Mouse (Mus musculus) c-Kit-positive CD71-positive TER-119-negative erythroid progenitor cells, embryonic 14.5 days (primary cell): ENCODE data around the gene Hmga2.

Experiments
- DNase-seq: peaks from one replicate; pipeline ENCODE4 v3.0.0-alpha.2; 2013; ENCODE audit warnings: low read depth

The Hmga2 gene

DNA sequence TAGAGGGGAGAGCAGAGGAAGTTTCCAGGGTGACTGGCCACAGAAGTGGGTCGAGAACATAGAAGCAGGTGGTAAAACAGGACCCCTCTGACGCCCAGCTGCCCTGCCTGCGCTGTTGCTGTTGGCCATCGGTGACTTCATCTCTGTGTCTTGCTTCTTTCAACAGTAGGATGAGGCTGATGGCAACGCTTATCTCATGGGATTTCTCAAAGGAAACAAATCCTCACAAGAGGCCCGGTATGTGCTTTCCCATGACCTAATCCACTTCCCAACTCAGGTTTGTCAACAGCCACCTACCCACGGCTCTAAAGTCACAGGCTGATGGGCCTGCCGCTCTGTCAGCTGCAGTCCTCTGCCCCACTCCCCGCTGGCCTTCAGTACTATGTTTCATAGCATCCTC lies 52.3 kb downstream of the Hmga2 start:
- DNase-seq = no peak

DNA sequence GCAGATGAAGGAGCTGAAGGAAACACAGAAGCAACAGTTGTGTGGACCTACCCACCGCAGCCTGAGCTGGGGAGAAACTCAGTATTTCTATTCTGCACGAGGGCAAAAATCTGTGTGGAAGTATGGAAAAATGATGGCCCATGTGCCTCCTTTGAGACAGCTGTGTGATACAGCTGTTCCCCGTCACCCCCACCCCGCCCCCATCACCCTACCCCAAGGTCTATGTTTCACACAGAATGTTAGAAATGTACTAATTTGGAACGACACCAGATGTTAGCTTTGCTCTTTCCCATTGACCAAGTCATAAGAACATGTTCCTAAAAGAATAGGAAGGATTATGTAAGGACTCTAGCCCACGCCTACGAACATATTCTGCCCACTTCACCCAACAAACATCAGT lies 53.0 kb downstream of the Hmga2 start:
- no peak for DNase-seq

DNA sequence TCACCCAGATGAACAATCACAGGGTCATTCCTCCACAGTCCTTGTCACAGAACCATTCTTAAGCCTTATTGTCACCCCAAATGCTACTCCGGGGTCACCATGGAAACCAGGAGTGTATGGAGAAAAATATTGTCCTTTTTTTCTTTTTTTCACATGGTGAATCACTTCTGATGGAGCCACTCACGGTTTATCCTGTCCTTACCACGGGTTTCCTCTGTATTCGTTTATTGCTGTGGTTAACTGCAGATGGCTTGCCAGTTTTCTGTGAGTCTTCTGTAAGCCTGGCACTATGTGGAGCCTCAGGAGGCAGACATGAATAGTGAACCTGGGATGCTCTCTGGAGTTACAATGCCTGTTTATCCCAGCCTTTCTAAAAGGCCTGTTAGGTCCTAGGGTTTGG lies 53.4 kb downstream of the Hmga2 start:
- no peak for DNase-seq

DNA sequence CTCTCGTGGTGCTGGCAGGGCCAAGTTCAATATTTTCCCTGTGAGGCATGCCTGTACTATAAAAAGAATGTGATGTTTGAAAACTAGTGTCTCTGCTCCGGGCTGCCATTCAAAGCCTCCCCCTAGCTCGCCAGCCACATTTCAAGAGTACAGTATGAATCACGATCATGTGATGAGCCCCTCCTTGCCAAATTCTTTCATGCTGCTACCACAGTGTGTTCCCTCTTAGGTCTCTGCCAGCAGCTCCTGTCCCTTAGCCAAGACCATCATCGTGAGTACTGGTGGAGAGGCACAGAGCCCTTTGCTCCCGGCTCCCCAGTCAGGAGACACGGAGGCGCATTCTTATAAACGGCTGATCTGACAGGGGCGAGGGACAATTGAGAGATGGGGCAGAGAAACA lies 54.2 kb downstream of the Hmga2 start:
- no peak for DNase-seq

DNA sequence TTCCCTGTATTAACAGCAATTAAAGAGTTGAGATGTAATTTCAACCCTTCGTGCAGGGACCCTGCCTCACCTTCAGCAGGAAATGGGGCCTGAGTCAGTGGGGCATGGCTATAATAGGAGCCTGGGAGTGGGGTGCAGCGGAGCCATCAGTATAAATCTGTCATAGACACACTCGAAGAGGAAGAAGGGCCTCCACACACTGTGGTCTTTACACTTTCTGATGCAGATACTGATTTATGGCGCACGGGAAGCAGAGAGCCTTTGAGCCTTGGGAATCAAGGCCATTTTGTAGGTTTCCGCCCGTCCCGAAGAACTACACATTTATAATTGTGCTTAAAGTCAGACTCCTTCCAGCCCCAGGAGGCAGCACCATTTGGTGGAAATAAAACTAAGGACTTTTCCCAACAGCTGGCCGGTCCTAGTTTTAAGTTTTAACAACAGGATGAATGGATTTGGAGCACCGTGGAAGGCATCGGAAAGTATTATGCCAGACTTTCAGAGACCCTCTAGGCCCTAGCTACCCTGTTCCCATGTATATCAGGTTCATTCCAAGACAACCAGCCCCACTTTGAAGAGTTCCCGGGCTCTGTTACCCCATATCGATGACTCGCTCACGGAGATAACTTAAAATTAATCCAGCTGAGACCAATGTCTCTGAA lies 55.2 kb downstream of the Hmga2 start:
- no peak for DNase-seq

DNA sequence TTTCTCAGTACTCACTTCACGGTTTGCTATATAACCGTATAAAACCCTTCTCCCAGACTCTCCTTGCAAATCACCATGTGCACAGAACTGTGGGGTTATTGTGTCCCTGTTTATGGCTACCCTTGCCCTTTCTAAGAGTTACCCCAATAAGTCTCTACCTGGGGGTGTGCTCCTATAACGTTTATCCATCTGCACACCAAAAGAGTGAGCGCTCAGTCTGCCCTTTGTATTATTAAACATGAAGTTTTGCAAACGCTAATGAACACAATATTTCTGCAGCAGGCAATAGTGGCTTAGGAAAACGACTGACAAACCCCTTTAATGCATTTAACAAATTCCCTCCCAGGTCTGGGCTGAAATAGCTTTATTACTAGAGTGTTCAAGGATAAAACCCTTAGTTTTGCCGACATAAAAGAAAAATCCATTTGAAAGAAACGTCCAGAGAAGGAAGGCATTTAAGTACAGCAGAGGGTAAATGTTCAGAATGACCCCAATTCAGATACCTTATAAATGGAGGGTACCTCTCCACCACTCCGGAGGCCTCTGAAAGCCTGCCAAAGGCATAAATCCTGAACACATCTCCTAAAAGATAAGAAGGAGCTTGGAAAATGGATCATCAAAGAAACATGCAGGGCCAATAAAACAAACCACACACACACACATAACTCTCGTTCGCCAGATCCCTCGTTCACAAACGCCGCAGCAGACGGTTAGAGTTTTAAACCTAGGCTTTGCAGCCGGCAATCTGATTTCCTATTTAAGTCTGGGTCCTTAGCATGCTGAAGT lies 57.3 kb downstream of the Hmga2 start:
- DNase-seq = no peak

DNA sequence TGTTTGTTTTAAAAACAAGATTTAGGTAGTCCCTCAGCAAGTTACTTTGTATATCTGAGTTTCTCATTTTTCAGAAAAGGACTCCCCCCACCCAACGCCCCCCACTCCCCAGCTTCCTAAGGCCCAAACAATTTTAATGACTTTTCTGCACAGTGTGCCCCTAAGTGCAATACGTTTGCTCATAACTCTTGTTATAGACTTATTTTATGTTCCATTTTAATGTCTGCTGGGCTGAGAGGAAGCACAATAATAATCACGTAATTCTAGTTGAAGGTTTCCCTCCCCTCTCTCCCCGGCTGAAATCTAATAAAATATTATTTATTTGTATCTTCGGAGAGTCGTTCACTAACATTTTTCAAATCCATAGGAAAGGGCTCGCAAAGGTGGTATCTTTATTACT lies 58.1 kb downstream of the Hmga2 start:
- DNase-seq = no peak

DNA sequence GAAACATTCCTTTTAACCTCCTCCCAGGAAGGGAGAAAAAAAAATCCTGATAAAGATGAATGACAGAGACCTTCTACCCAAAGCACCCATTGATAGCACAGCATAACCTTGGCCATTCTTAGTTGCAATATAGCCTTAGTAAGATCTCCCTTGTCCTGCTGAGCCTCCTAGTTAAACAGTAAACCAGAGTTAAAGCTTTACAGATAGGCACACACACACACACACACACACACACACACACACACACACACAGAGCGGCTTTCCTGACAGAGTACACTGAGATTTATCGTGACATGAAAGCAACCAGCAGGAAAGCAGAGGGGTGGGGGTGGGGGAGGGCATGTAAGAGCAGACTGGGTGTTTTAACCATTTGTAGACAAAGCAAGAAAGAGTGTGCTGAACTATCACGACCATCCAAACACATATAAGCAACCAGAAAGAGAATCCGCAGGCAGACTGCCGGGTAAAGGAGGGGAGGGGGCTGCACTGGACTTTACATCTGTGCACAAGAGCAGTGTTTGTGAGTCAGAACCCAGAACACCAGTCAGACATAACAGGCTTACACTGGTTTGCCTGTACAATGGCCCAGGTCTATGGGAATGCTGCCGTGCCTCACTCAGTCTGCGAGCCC lies 58.7 kb downstream of the Hmga2 start:
- no peak for DNase-seq

DNA sequence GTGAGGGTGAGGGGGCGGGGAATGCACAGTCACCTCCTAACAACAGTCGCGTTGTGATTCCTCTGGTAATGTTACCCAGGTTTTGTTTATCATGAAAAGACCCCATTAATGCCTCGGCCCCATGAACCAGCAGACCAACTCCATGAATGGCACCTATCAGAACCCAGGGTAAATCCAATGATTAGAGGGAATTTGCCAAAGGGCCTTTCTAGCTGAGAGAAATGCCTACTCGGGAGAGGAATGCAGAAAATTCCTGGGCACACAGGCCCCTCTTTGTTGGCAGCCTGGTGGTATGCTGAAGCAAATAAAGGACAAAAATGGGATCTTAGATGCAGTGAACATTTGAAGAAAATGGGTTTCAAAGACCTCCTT lies 59.2 kb downstream of the Hmga2 start:
- no peak for DNase-seq

DNA sequence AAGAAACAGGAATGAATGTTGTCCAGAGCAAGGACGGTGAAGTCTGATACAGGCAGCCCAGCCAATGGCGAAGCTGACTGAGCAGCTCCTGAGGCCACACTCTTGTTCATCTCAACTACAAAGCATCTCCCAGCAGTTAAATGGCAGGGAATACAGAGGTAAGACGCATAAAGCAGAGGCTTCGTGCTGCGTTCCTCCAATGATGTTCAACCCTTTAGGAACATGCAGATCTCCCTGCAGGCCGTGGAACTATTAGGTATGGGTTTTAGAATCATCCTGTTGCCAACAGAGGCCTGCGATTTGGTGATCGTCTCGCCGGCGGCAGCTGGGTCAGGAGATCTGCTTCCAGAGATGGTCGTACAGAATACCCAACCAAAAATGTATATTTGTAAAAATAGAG lies 59.6 kb downstream of the Hmga2 start:
- DNase-seq = no peak

DNA sequence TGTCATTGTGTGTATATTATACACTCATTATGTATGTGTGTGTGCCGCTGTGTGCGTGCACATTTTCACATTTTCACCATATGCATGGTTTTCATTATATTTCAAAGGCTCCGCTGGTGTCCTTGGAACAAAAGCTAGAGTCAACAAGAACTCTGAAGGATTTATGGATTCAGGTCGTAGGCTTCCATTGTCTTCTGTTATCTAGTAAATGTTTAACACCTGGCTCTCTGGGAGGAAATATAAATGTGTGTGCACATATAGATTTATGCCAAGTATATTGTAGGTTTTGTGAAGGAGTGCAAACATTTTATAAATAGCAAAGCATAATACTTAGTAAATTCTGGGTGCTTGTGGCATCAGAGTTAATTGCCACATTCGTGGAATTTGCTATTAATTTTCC lies 64.1 kb downstream of the Hmga2 start:
- DNase-seq = no peak

DNA sequence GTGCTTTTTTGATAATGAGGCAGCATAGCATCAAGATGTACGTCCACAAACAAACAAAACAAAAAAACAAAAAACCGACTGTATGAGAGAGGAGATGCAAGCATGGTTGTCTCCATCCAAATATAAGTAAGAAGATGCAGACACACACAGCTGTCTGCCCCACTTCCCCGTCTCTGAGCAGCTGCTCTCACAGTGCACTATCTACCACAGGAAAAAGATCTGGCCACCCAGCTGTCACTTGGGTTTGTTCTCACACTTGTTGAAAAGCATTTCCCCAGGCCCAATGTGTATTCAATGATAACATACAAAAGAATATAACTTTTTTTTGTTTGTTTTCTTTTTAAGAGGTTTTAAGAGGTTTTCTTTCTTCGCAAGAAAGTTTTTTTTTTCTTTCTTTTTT lies 65.3 kb downstream of the Hmga2 start:
- DNase-seq = no peak

DNA sequence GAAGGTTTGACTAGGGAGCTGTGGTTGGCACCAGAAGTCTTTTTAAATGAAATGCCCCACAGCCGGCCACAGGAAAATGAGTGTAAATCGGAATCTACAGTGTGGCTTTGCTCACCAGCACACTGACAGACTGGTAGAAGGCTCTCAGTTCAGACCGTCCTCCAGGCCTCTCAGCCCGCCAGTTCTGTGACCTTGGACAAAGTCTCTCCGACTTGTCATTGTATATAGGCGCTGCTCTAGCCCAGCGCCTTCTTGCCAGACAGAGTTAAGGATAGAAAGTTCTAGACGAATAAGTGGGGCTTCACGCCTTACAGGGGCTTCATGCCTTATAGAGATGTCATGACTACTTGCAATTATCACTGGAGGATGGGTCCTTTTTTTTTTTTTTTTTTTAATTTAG lies 67.1 kb downstream of the Hmga2 start:
- no peak for DNase-seq

DNA sequence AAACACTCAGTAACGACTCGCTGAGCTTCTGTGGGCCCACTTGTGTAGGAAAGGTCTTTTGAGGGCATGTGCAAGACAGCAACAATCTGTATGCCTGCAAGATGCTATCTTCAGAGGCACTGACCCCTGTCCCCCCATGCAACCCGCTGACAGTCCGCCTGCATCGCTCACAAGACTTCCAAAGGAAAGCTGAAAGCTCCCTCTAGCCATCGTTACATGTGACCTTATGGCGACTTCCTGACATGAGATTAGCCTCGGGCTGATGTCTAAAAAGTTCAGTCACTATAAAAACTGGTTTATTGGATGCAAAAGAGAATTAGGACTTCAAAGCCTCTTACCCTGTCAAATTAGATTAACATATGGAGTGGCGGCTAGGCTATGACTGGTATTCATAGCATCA lies 69.0 kb downstream of the Hmga2 start:
- DNase-seq = no peak

DNA sequence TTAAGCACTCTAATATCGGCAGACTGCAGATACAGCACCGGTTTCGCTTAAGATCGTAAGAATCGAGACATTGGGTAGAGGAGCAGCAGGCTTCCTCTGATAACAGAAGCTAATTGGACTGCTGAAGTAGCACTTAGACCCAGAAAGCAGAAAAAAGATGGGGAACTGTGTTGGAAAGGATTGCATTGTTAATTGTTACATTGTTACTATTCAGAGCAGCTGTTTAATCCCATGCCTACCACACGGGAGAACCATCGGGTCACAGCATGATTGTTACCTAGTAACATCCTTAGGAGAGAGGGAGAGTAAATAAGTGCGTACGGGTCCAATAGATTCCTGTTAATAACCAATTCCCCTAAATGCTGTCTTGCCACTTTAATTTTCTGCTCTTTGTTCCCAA lies 70.2 kb downstream of the Hmga2 start:
- DNase-seq = no peak

DNA sequence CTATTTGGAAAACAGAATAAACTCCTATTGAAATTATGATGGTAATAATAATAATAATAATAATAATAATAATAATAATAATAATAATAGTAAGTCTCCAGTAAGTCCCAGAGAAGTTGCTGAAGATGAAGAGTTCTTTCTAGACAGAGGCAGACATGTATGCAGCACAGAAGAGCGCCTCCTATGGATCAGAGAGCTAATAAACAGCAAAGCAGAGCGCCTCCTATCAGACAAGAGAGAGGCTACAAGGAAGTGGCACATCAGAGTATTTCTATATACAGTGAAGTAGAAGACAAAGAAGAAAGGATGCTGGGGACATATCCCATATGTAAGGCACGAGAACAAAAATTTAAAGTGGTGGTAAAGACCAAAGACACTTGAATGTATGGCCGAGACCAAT lies 70.9 kb downstream of the Hmga2 start:
- no peak for DNase-seq

DNA sequence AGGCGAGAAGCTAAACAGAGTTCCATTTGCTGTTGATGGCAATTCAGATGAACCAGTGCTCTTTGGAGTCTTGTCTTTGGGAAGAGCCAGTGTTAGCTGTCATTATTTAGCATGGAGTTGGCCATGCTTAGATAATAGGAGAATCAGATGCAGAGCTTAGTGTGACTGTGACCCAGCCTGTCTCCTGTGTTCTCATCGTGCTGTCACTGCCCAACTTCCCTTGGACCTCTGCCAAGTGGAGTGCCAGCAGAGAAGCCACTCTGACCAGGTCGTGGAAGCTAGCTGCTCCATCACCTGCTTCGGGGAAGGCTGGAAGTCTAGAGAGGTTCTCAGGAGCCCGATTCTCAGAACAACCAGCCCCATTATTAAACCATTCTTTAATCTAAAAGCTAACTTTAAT lies 73.3 kb downstream of the Hmga2 start:
- DNase-seq = no peak

DNA sequence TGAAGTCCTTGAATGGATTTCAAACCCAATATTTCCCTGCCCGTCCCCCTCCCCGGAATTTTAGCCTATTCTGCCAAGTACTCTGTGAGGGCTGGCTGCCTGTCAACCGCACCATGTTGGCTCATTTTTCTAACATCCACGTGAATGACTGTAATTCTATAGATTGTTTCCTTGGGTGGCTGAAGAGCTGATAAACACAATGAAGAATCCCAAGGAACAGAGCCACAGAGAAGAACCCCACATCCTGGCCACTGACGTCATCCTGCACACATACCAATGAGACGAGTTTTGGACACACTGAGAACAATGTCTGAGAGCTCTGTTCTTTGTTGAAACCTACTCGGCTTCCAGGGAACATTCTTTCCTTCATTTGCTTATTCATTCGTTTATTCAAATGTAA lies 74.5 kb downstream of the Hmga2 start:
- DNase-seq = no peak

DNA sequence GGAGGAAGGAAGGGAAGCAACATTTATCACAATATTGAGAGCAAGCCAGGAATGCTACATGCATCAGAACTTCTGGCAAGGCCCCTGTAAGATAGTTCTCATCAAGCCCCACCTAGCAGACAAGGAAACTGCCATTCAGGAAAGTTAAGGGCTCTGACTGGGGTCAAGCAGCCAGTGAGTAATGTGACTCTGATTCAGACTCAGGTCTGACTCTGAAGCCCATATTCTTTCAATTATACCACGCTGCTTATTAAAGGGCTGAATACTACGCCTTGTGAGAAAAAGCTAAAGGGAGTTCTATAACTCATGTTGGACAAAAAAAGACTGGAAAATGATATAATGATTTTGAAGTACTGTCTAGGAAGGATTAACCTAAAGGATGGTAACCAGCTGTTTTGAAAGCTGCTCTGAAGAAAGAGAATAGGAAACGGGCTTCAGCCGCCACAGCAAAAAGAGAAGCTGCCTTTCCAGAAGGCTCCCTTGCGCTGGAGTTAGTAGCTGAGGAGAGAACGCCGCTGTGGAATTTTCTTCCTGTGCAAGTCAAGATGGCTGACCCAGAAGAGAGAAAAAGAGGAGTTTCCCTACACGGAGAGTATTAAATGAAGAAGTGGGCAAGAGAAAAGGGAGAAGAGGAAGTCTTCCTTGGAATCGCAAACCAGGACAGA lies 76.3 kb downstream of the Hmga2 start:
- DNase-seq = no peak

DNA sequence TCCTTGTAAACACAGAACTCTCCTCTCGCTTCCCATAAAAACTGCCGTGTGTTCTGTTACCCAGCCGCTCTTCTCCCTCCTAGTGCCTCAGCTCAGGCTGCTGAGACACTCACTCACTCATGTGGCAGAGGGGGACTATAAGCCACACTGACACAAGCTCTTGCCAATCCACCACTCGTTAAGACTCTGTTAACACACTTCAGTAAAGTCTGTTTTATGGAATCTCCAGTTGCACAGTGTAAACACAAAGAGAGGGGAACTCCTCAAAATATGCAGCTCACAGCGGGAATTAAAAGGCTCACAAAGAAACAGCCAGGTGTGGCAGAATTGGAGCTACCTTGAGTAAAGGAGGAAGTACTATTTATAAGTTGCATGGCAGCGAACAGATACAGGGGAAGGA lies 77.5 kb downstream of the Hmga2 start:
- DNase-seq = no peak

DNA sequence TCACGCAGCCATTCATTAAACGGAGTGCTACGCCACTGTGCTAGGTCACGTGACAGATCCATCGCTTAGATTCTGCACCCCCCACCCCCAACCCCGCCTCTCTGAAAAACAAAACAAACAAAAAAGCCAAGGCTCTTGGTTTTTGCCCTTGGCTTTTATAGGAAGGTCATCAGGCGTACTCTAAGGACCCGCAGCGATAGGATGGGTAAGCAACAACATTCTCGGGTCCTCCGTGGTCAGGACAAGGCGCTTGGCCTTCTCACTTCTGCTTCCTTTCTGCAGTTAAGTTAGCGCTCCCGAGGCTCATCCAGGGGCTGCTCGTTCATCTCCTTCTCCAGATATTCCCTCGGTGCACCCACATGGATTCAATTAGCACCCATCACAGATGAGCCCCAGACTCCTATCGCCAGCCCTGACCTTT lies 79.0 kb downstream of the Hmga2 start:
- DNase-seq = no peak

DNA sequence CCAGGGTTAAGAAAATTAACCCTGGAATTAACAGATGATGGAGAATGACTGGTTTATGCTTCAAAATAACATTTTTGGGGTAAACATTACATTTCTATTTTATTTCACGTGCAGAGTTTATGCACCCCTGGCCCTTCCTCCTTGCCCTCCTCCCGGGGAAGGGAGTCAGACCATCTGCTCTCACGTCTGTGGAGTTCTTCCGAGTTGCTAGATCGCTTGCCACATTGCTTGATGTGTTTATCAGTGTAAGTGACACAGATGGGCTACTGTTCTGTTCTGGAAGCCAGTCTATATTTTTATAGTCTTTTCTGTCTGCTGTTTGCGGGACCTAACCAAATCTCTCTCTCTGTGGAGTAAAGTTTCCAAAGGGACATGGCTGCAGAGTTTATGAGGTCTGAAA lies 80.7 kb downstream of the Hmga2 start:
- DNase-seq = no peak

DNA sequence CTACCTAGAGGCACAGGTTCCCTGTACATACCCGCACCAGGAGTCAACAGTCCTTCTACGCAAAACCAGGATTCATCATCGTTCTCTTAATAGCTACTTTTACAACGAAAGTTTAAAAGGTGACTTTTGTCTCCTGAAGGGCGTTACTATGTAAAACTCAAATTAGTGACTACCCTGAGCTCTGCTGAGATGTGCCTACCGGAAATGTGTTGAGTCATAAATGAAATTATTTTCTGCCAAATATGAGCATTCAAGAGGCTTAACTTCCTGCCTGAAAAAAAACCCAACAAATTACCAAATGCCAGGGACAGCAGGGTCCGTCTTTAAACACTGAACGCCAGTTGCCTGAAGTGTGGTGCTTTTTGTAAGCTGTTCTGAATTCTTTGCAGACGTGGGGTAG lies 81.5 kb downstream of the Hmga2 start:
- no peak for DNase-seq
